Mouse (Mus musculus): ENCODE measurements around the gene Mrps5.

DNA sequence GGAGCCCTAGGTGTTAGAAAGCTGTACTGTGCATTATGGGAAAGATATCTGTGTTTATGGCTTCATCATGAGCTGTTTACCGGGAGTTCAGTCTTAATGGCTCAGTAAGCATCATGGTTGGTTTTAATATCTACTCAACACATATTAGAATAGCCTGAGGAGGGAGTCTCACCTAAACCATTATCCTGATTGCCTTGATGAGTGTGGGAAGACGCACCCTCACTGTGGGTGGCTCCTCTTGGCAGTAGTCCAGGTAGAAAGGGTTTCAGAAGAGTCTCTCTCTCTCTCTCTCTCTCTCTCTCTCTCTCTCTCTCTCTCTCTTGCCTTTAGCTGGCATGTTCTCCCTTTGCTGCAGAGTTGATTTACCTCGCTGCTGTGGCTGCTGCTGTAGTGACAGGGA, 35.0 kb downstream of the Mrps5 start:
- TF ChIP-seq POLR2A (IDR thresholded peaks at IDR 0.05; ENCODE audit: low read depth, low read length), result no peak
- TF ChIP-seq CTCF (conservative IDR thresholded peaks at IDR 0.05; ENCODE audit: insufficient read depth, insufficient read length, low read depth, low read length), result no peak

Measured in kidney, adult 2 months (tissue).